Mouse (Mus musculus): ENCODE measurements at regions not wholly inside any gene's neighbourhood (a gene's known extent, or its start where the extent isn't known, plus 50 kb on each side); places are given as distances from the start of the nearest gene placed in this dataset.

- Histone ChIP-seq H3K27me3 (ENCODE audit: control insufficient read depth, insufficient read depth, insufficient read length) (no peaks in the 10 kb centered on the region), H3K4me3 (no peak overlapping the region), H3K4me2 (ENCODE audit: low read depth) (no peak overlapping the region), H3ac (ENCODE audit: control insufficient read depth, insufficient read length) (no peak overlapping the region), H3K79me2 (ENCODE audit: control insufficient read depth, insufficient read depth) (no peaks in the 10 kb centered on the region), H3K36me3 (ENCODE audit: control insufficient read depth, insufficient read depth) (no peaks in the 10 kb centered on the region)
- TF ChIP-seq MYOG (IDR thresholded peaks at IDR 0.05; ENCODE audit: control insufficient read depth in 1 of 3, insufficient read depth in 1 of 3, insufficient read length in 2 of 3, low read depth in 2 of 3) (no peak), CEBPB (IDR thresholded peaks at IDR 0.05; ENCODE audit: insufficient read depth, poor library complexity, severe bottlenecking) (no peak), REST (IDR thresholded peaks at IDR 0.05; ENCODE audit: insufficient read depth, insufficient read length) (no peak), TCF12 (IDR thresholded peaks at IDR 0.05; ENCODE audit: insufficient read depth, poor library complexity, severe bottlenecking) (no peak), MAX (IDR thresholded peaks at IDR 0.05; ENCODE audit: low read depth) (no peak), MYOD1 (IDR thresholded peaks at IDR 0.05; ENCODE audit: control insufficient read depth in 1 of 3, insufficient read length in 2 of 3, low read depth in 2 of 3) (no peak), TCF3 (IDR thresholded peaks at IDR 0.05; ENCODE audit: insufficient read length, low read depth) (no peak), POLR2A (IDR thresholded peaks at IDR 0.05; ENCODE audit: insufficient read length, low read depth) (no peak)
Observed at GRCm38 (mm10) chr4:18620361-18620760, 984.9 kb upstream of the Gm12353 start.

GRCm38 (mm10) chr4:18639035-18639434 is 966.2 kb upstream of the Gm12353 start:
- H3K36me3 ChIP-seq (ENCODE audit: control insufficient read depth, insufficient read depth): no peaks in the 10 kb centered on the region
- no peak overlapping the region for H3ac ChIP-seq (ENCODE audit: control insufficient read depth, insufficient read length)
- H3K79me2 ChIP-seq (ENCODE audit: control insufficient read depth, insufficient read depth): no peaks in the 10 kb centered on the region
- no peak overlapping the region for H3K4me3 ChIP-seq
- H3K4me2 ChIP-seq (ENCODE audit: low read depth): no peak overlapping the region
- TF ChIP-seq USF1 (IDR thresholded peaks at IDR 0.05; ENCODE audit: low read depth): no peak
- TF ChIP-seq POLR2A (IDR thresholded peaks at IDR 0.05; ENCODE audit: insufficient read length, low read depth): no peak
- no peak for TF ChIP-seq MYOD1 (IDR thresholded peaks at IDR 0.05; ENCODE audit: control insufficient read depth in 1 of 3, insufficient read length in 2 of 3, low read depth in 2 of 3)
- no peak for TF ChIP-seq E2F4 (IDR thresholded peaks at IDR 0.05; ENCODE audit: insufficient read depth)
- no peak for TF ChIP-seq REST (IDR thresholded peaks at IDR 0.05; ENCODE audit: insufficient read depth, insufficient read length)
- no peak for TF ChIP-seq POLR2AphosphoS2 (IDR thresholded peaks at IDR 0.05; ENCODE audit: insufficient read length, low read depth)
- TF ChIP-seq SRF (IDR thresholded peaks at IDR 0.05; ENCODE audit: control insufficient read depth, insufficient read length, low read depth): no peak
- no peak for TF ChIP-seq CEBPB (IDR thresholded peaks at IDR 0.05; ENCODE audit: insufficient read depth, poor library complexity, severe bottlenecking)
- TF ChIP-seq MAX (IDR thresholded peaks at IDR 0.05; ENCODE audit: low read depth): no peak
- no peak for TF ChIP-seq TCF12 (IDR thresholded peaks at IDR 0.05; ENCODE audit: insufficient read depth, poor library complexity, severe bottlenecking)
- no peak for TF ChIP-seq TCF3 (IDR thresholded peaks at IDR 0.05; ENCODE audit: insufficient read length, low read depth)
- H3K27me3 ChIP-seq (ENCODE audit: control insufficient read depth, insufficient read depth, insufficient read length): no peaks in the 10 kb centered on the region

- no peaks in the 10 kb centered on the region for H3K27me3 ChIP-seq (ENCODE audit: control insufficient read depth, insufficient read depth, insufficient read length)
- no peak for TF ChIP-seq TCF12 (IDR thresholded peaks at IDR 0.05; ENCODE audit: insufficient read depth, poor library complexity, severe bottlenecking)
- no peak for TF ChIP-seq USF1 (IDR thresholded peaks at IDR 0.05; ENCODE audit: low read depth)
- H3K36me3 ChIP-seq (ENCODE audit: control insufficient read depth, insufficient read depth): no peaks in the 10 kb centered on the region
- no peak overlapping the region for H3K4me3 ChIP-seq
- H3ac ChIP-seq (ENCODE audit: control insufficient read depth, insufficient read length): no peak overlapping the region
- no peak overlapping the region for H3K4me2 ChIP-seq (ENCODE audit: low read depth)
- no peaks in the 10 kb centered on the region for H3K79me2 ChIP-seq (ENCODE audit: control insufficient read depth, insufficient read depth)
Observed at GRCm38 (mm10) chr4:18649153-18649552, 956.1 kb upstream of the Gm12353 start.

GRCm38 (mm10) chr4:18685891-18686544 is 919.2 kb upstream of the Gm12353 start:
- Histone ChIP-seq H3K27me3 (ENCODE audit: control insufficient read depth, insufficient read depth, insufficient read length) (no peaks in the 10 kb centered on the region), H3ac (ENCODE audit: control insufficient read depth, insufficient read length) (no peak overlapping the region), H3K79me2 (ENCODE audit: control insufficient read depth, insufficient read depth) (no peaks in the 10 kb centered on the region), H3K36me3 (ENCODE audit: control insufficient read depth, insufficient read depth) (no peaks in the 10 kb centered on the region), H3K4me2 (ENCODE audit: low read depth) (no peak overlapping the region), H3K4me3 (no peak overlapping the region)
- TF ChIP-seq USF1 (IDR thresholded peaks at IDR 0.05; ENCODE audit: low read depth): no peak
- no peak for TF ChIP-seq TCF3 (IDR thresholded peaks at IDR 0.05; ENCODE audit: insufficient read length, low read depth)
- no peak for TF ChIP-seq POLR2A (IDR thresholded peaks at IDR 0.05; ENCODE audit: insufficient read length, low read depth)
- TF ChIP-seq MYOD1 (IDR thresholded peaks at IDR 0.05; ENCODE audit: control insufficient read depth in 1 of 3, insufficient read length in 2 of 3, low read depth in 2 of 3): no peak
- no peak for TF ChIP-seq E2F4 (IDR thresholded peaks at IDR 0.05; ENCODE audit: insufficient read depth)
- TF ChIP-seq REST (IDR thresholded peaks at IDR 0.05; ENCODE audit: insufficient read depth, insufficient read length): no peak
- TF ChIP-seq SRF (IDR thresholded peaks at IDR 0.05; ENCODE audit: control insufficient read depth, insufficient read length, low read depth): no peak
- no peak for TF ChIP-seq POLR2AphosphoS2 (IDR thresholded peaks at IDR 0.05; ENCODE audit: insufficient read length, low read depth)

- no peaks in the 10 kb centered on the region for H3K79me2 ChIP-seq (ENCODE audit: control insufficient read depth, insufficient read depth)
- no peaks in the 10 kb centered on the region for H3K36me3 ChIP-seq (ENCODE audit: control insufficient read depth, insufficient read depth)
- no peak overlapping the region for H3K4me2 ChIP-seq (ENCODE audit: low read depth)
- no peaks in the 10 kb centered on the region for H3K27me3 ChIP-seq (ENCODE audit: control insufficient read depth, insufficient read depth, insufficient read length)
- no peak for TF ChIP-seq SRF (IDR thresholded peaks at IDR 0.05; ENCODE audit: control insufficient read depth, insufficient read length, low read depth)
- no peak for TF ChIP-seq REST (IDR thresholded peaks at IDR 0.05; ENCODE audit: insufficient read depth, insufficient read length)
- no peak for TF ChIP-seq POLR2AphosphoS2 (IDR thresholded peaks at IDR 0.05; ENCODE audit: insufficient read length, low read depth)
- TF ChIP-seq MYOG (IDR thresholded peaks at IDR 0.05; ENCODE audit: control insufficient read depth in 1 of 3, insufficient read depth in 1 of 3, insufficient read length in 2 of 3, low read depth in 2 of 3): no peak
- TF ChIP-seq TCF12 (IDR thresholded peaks at IDR 0.05; ENCODE audit: insufficient read depth, poor library complexity, severe bottlenecking): no peak
- H3K4me3 ChIP-seq: no peak overlapping the region
- H3ac ChIP-seq (ENCODE audit: control insufficient read depth, insufficient read length): no peak overlapping the region
Observed at GRCm38 (mm10) chr4:18694076-18694475, 911.2 kb upstream of the Gm12353 start.
